Mouse (Mus musculus): ENCODE results near the gene St6galnac4. TPM values are rescaled to one million over a fixed set of nuclear protein-coding genes. Genes with fewer than 3 reads are reported as not detected.

St6galnac4 gene
- polyA plus RNA-seq, 1 experiment from 2014 or later = 7.4 TPM

GRCm38 (mm10) chr2:32637778-32638281 is 50.9 kb downstream of the St6galnac4 start:
- 30% methylated on average over 11 of the region's 11 CpGs for WGBS (ENCODE audit: insufficient replicate concordance)
- peak; percentile 80 for ATAC-seq (ENCODE audit: low read depth)
- Histone ChIP-seq H3K9me3 (replicated peaks; ENCODE audit: control insufficient read depth, low read length) (no peaks in the 10 kb centered on the region), H3K4me1 (ENCODE audit: control insufficient read depth, low read depth, low read length) (peaks cover 6% of the 10 kb centered on the region), H3K4me2 (ENCODE audit: low read depth, low read length) (no peak overlapping the region), H3K4me3 (ENCODE audit: low read depth, low read length) (no peak overlapping the region), H3K27me3 (ENCODE audit: control insufficient read depth, insufficient read depth, low read depth, low read length) (no peaks in the 10 kb centered on the region), H3K9ac (ENCODE audit: low read depth, low read length) (no peak overlapping the region), H3K27ac (ENCODE audit: low read length) (no peak overlapping the region), H3K36me3 (ENCODE audit: control insufficient read depth, insufficient read depth) (no peaks in the 10 kb centered on the region)

- 14% methylated on average over 1 of the region's 1 CpGs for WGBS (ENCODE audit: insufficient replicate concordance)
- no peak overlapping the region for H3K4me2 ChIP-seq (ENCODE audit: low read depth, low read length)
- no peak overlapping the region for H3K4me3 ChIP-seq (ENCODE audit: low read depth, low read length)
- peaks cover 13% of the 10 kb centered on the region for H3K4me1 ChIP-seq (ENCODE audit: control insufficient read depth, low read depth, low read length)
- H3K9ac ChIP-seq (ENCODE audit: low read depth, low read length) = no peak overlapping the region
- ATAC-seq (ENCODE audit: low read depth) = no peak
- H3K27ac ChIP-seq (ENCODE audit: low read length) = no peak overlapping the region
- H3K36me3 ChIP-seq (ENCODE audit: control insufficient read depth, insufficient read depth) = no peaks in the 10 kb centered on the region
- H3K27me3 ChIP-seq (ENCODE audit: control insufficient read depth, insufficient read depth, low read depth, low read length) = no peaks in the 10 kb centered on the region
- H3K9me3 ChIP-seq (replicated peaks; ENCODE audit: control insufficient read depth, low read length) = no peaks in the 10 kb centered on the region
Observed at GRCm38 (mm10) chr2:32639632-32640031, 52.7 kb downstream of the St6galnac4 start.

- Histone ChIP-seq H3K4me1 (ENCODE audit: control insufficient read depth, low read depth, low read length) (peaks cover 22% of the 10 kb centered on the region), H3K36me3 (ENCODE audit: control insufficient read depth, insufficient read depth) (no peaks in the 10 kb centered on the region), H3K4me3 (ENCODE audit: low read depth, low read length) (no peak overlapping the region), H3K9ac (ENCODE audit: low read depth, low read length) (no peak overlapping the region), H3K4me2 (ENCODE audit: low read depth, low read length) (no peak overlapping the region), H3K27me3 (ENCODE audit: control insufficient read depth, insufficient read depth, low read depth, low read length) (no peaks in the 10 kb centered on the region), H3K9me3 (replicated peaks; ENCODE audit: control insufficient read depth, low read length) (no peaks in the 10 kb centered on the region), H3K27ac (ENCODE audit: low read length) (0 out of 2 replicates have a peak overlapping the region, but pooled peaks have one; percentile 14)
- 46% methylated on average over 6 of the region's 6 CpGs for WGBS (ENCODE audit: insufficient replicate concordance)
- ATAC-seq (ENCODE audit: low read depth) = no peak
Observed at GRCm38 (mm10) chr2:32640550-32641051, 53.7 kb downstream of the St6galnac4 start.

GRCm38 (mm10) chr2:32641810-32642209 is 54.9 kb downstream of the St6galnac4 start:
- Histone ChIP-seq H3K4me3 (ENCODE audit: low read depth, low read length) (no peak overlapping the region), H3K9me3 (replicated peaks; ENCODE audit: control insufficient read depth, low read length) (no peaks in the 10 kb centered on the region), H3K9ac (ENCODE audit: low read depth, low read length) (no peak overlapping the region), H3K4me1 (ENCODE audit: control insufficient read depth, low read depth, low read length) (peaks cover 32% of the 10 kb centered on the region), H3K27ac (ENCODE audit: low read length) (no peak overlapping the region), H3K27me3 (ENCODE audit: control insufficient read depth, insufficient read depth, low read depth, low read length) (no peaks in the 10 kb centered on the region), H3K36me3 (ENCODE audit: control insufficient read depth, insufficient read depth) (no peaks in the 10 kb centered on the region), H3K4me2 (ENCODE audit: low read depth, low read length) (no peak overlapping the region)
- WGBS (ENCODE audit: insufficient replicate concordance) = 68% methylated on average over 5 of the region's 5 CpGs
- no peak for ATAC-seq (ENCODE audit: low read depth)

- H3K36me3 ChIP-seq (ENCODE audit: control insufficient read depth, insufficient read depth) = no peaks in the 10 kb centered on the region
- no peaks in the 10 kb centered on the region for H3K27me3 ChIP-seq (ENCODE audit: control insufficient read depth, insufficient read depth, low read depth, low read length)
- H3K9me3 ChIP-seq (replicated peaks; ENCODE audit: control insufficient read depth, low read length) = no peaks in the 10 kb centered on the region
- no peak overlapping the region for H3K4me3 ChIP-seq (ENCODE audit: low read depth, low read length)
- no peak for ATAC-seq (ENCODE audit: low read depth)
- H3K4me2 ChIP-seq (ENCODE audit: low read depth, low read length) = no peak overlapping the region
- H3K9ac ChIP-seq (ENCODE audit: low read depth, low read length) = no peak overlapping the region
- peaks cover 30% of the 10 kb centered on the region for H3K4me1 ChIP-seq (ENCODE audit: control insufficient read depth, low read depth, low read length)
- no peak overlapping the region for H3K27ac ChIP-seq (ENCODE audit: low read length)
- WGBS (ENCODE audit: insufficient replicate concordance) = 66% methylated on average over 7 of the region's 7 CpGs
Observed at GRCm38 (mm10) chr2:32642813-32643212, 55.9 kb downstream of the St6galnac4 start.

- Histone ChIP-seq H3K4me2 (ENCODE audit: low read depth, low read length) (no peak overlapping the region), H3K27me3 (ENCODE audit: control insufficient read depth, insufficient read depth, low read depth, low read length) (no peaks in the 10 kb centered on the region), H3K4me1 (ENCODE audit: control insufficient read depth, low read depth, low read length) (peaks cover 26% of the 10 kb centered on the region), H3K27ac (ENCODE audit: low read length) (no peak overlapping the region), H3K4me3 (ENCODE audit: low read depth, low read length) (no peak overlapping the region), H3K9ac (ENCODE audit: low read depth, low read length) (no peak overlapping the region), H3K36me3 (ENCODE audit: control insufficient read depth, insufficient read depth) (no peaks in the 10 kb centered on the region), H3K9me3 (replicated peaks; ENCODE audit: control insufficient read depth, low read length) (no peaks in the 10 kb centered on the region)
- no peak for ATAC-seq (ENCODE audit: low read depth)
- WGBS (ENCODE audit: insufficient replicate concordance) = 33% methylated on average over 9 of the region's 9 CpGs
Observed at GRCm38 (mm10) chr2:32644083-32644482, 57.2 kb downstream of the St6galnac4 start.

- peak; percentile 74 for ATAC-seq (ENCODE audit: low read depth)
- Histone ChIP-seq H3K36me3 (ENCODE audit: control insufficient read depth, insufficient read depth) (no peaks in the 10 kb centered on the region), H3K9ac (ENCODE audit: low read depth, low read length) (no peak overlapping the region), H3K4me3 (ENCODE audit: low read depth, low read length) (no peak overlapping the region), H3K27me3 (ENCODE audit: control insufficient read depth, insufficient read depth, low read depth, low read length) (no peaks in the 10 kb centered on the region), H3K4me2 (ENCODE audit: low read depth, low read length) (no peak overlapping the region), H3K27ac (ENCODE audit: low read length) (peak overlapping the region; percentile 45), H3K9me3 (replicated peaks; ENCODE audit: control insufficient read depth, low read length) (no peaks in the 10 kb centered on the region), H3K4me1 (ENCODE audit: control insufficient read depth, low read depth, low read length) (peaks cover 26% of the 10 kb centered on the region)
- 36% methylated on average over 8 of the region's 8 CpGs for WGBS (ENCODE audit: insufficient replicate concordance)
Observed at GRCm38 (mm10) chr2:32644799-32645475, 58.0 kb downstream of the St6galnac4 start.

- Histone ChIP-seq H3K4me2 (ENCODE audit: low read depth, low read length) (no peak overlapping the region), H3K9ac (ENCODE audit: low read depth, low read length) (no peak overlapping the region), H3K4me1 (ENCODE audit: control insufficient read depth, low read depth, low read length) (peaks cover 26% of the 10 kb centered on the region), H3K9me3 (replicated peaks; ENCODE audit: control insufficient read depth, low read length) (no peaks in the 10 kb centered on the region), H3K4me3 (ENCODE audit: low read depth, low read length) (no peak overlapping the region), H3K27me3 (ENCODE audit: control insufficient read depth, insufficient read depth, low read depth, low read length) (no peaks in the 10 kb centered on the region), H3K36me3 (ENCODE audit: control insufficient read depth, insufficient read depth) (no peaks in the 10 kb centered on the region), H3K27ac (ENCODE audit: low read length) (peak overlapping the region; percentile 53)
- 61% methylated on average over 3 of the region's 3 CpGs for WGBS (ENCODE audit: insufficient replicate concordance)
- no peak for ATAC-seq (ENCODE audit: low read depth)
Observed at GRCm38 (mm10) chr2:32645647-32646046, 58.8 kb downstream of the St6galnac4 start.

- H3K27me3 ChIP-seq (ENCODE audit: control insufficient read depth, insufficient read depth, low read depth, low read length) = no peaks in the 10 kb centered on the region
- no peaks in the 10 kb centered on the region for H3K36me3 ChIP-seq (ENCODE audit: control insufficient read depth, insufficient read depth)
- peak within 1 kb of the TSS; percentile 57 for H3K4me2 ChIP-seq (ENCODE audit: low read depth, low read length)
- WGBS (ENCODE audit: insufficient replicate concordance) = 17% methylated on average over 31 of the region's 31 CpGs
- H3K4me1 ChIP-seq (ENCODE audit: control insufficient read depth, low read depth, low read length) = peaks cover 26% of the 10 kb centered on the region
- ATAC-seq (ENCODE audit: low read depth) = peak; percentile 58
- H3K9ac ChIP-seq (ENCODE audit: low read depth, low read length) = peak within 1 kb of the TSS; percentile 60
- peak within 1 kb of the TSS; percentile 53 for H3K27ac ChIP-seq (ENCODE audit: low read length)
- H3K4me3 ChIP-seq (ENCODE audit: low read depth, low read length) = peak within 1 kb of the TSS; percentile 50
- no peaks in the 10 kb centered on the region for H3K9me3 ChIP-seq (replicated peaks; ENCODE audit: control insufficient read depth, low read length)
Observed at GRCm38 (mm10) chr2:32646379-32647056, 59.6 kb downstream of the St6galnac4 start, which contains the start of gene Eng. Gene Eng (plus strand): TSS chr2:32646595.

Measured in liver, embryonic 16.5 days (tissue).